Mouse (Mus musculus) ovary, adult 18-20 months (tissue): ENCODE results near the gene Aldh4a1.

Experiments
- DNase-seq: peaks from one replicate; pipeline ENCODE4 v3.0.0; 2022; ENCODE audit warnings: low spot score, mixed read lengths

Aldh4a1 gene

GRCm38 (mm10) chr4:139624116-139624489 lies 1.4 kb downstream of the Aldh4a1 start:
- DNase-seq, result no peak

GRCm38 (mm10) chr4:139624706-139625105 lies 2.0 kb downstream of the Aldh4a1 start:
- no peak for DNase-seq

- no peak for DNase-seq
These were observed 4.7 kb downstream of the Aldh4a1 start for GRCm38 (mm10) chr4:139627361-139627760.

- DNase-seq, result no peak
These were observed 7.5 kb downstream of the Aldh4a1 start for GRCm38 (mm10) chr4:139630171-139630570.

- DNase-seq, result no peak
These were observed 8.5 kb downstream of the Aldh4a1 start for GRCm38 (mm10) chr4:139631141-139631540.

- no peak for DNase-seq
These were observed 9.0 kb downstream of the Aldh4a1 start for GRCm38 (mm10) chr4:139631569-139632253.

- DNase-seq, result no peak
These were observed 9.6 kb downstream of the Aldh4a1 start for GRCm38 (mm10) chr4:139632254-139632580.

- DNase-seq, result no peak
These were observed 13.7 kb downstream of the Aldh4a1 start for GRCm38 (mm10) chr4:139636373-139636772.

GRCm38 (mm10) chr4:139637847-139638246 lies 15.2 kb downstream of the Aldh4a1 start:
- no peak for DNase-seq

- no peak for DNase-seq
These were observed 15.7 kb downstream of the Aldh4a1 start for GRCm38 (mm10) chr4:139638356-139638755.

- no peak for DNase-seq
These were observed 17.1 kb downstream of the Aldh4a1 start for GRCm38 (mm10) chr4:139639801-139640200.

GRCm38 (mm10) chr4:139640333-139640732 lies 17.7 kb downstream of the Aldh4a1 start:
- no peak for DNase-seq

GRCm38 (mm10) chr4:139640775-139641174 lies 18.1 kb downstream of the Aldh4a1 start:
- DNase-seq, result no peak

- DNase-seq, result no peak
These were observed 19.3 kb downstream of the Aldh4a1 start for GRCm38 (mm10) chr4:139641829-139642425.

- no peak for DNase-seq
These were observed 21.3 kb downstream of the Aldh4a1 start for GRCm38 (mm10) chr4:139643972-139644371.

- DNase-seq, result no peak
These were observed 24.2 kb downstream of the Aldh4a1 start for GRCm38 (mm10) chr4:139646916-139647315.

GRCm38 (mm10) chr4:139650086-139650743 lies 27.5 kb downstream of the Aldh4a1 start:
- DNase-seq, result no peak

- DNase-seq, result no peak
These were observed 28.2 kb downstream of the Aldh4a1 start for GRCm38 (mm10) chr4:139650907-139651306.

- no peak for DNase-seq
These were observed 30.6 kb downstream of the Aldh4a1 start, which contains the start of gene Tas1r2 for GRCm38 (mm10) chr4:139653238-139653637. Gene Tas1r2 (plus strand): TSS chr4:139653538.

GRCm38 (mm10) chr4:139661897-139662296 lies 39.2 kb downstream of the Aldh4a1 start:
- DNase-seq, result no peak

GRCm38 (mm10) chr4:139667632-139668031 lies 45.0 kb downstream of the Aldh4a1 start:
- DNase-seq, result no peak

GRCm38 (mm10) chr4:139669847-139670246 lies 47.2 kb downstream of the Aldh4a1 start:
- DNase-seq, result no peak

- DNase-seq, result no peak
These were observed 53.0 kb downstream of the Aldh4a1 start for GRCm38 (mm10) chr4:139675696-139676095.
